Mouse (Mus musculus): Measurements from ENCODE around the gene Slamf9.
A peak's percentile ranks its signal among the peaks of the same experiment; 100 is the strongest.

The Slamf9 gene

GRCm38 (mm10) chr1:172462534-172462933 lies 12.6 kb upstream of the Slamf9 start:
- no peak for DNase-seq

GRCm38 (mm10) chr1:172463387-172464333 lies 11.5 kb upstream of the Slamf9 start:
- DNase-seq = no peak

- no peak for DNase-seq
Observed at GRCm38 (mm10) chr1:172468301-172468877, 6.8 kb upstream of the Slamf9 start.

GRCm38 (mm10) chr1:172469373-172469772 lies 5.8 kb upstream of the Slamf9 start:
- DNase-seq = peak; percentile 44 to 47

GRCm38 (mm10) chr1:172469810-172470448 lies 5.2 kb upstream of the Slamf9 start:
- DNase-seq = no peak

GRCm38 (mm10) chr1:172472909-172473308 lies 2.2 kb upstream of the Slamf9 start:
- DNase-seq = no peak

GRCm38 (mm10) chr1:172474196-172474595 lies 962 bp upstream of the Slamf9 start:
- DNase-seq = no peak

- no peak for DNase-seq
Observed at GRCm38 (mm10) chr1:172478020-172478419, 2.9 kb downstream of the Slamf9 start.

- no peak for DNase-seq
Observed at GRCm38 (mm10) chr1:172480376-172480775, 5.2 kb downstream of the Slamf9 start.

GRCm38 (mm10) chr1:172481111-172481510 lies 6.0 kb downstream of the Slamf9 start:
- no peak for DNase-seq

- peak; percentile 93 for DNase-seq
Observed at GRCm38 (mm10) chr1:172481540-172482280, 6.6 kb downstream of the Slamf9 start, which contains the start of gene Igsf9. TSS of gene Igsf9 (plus strand) at chr1:172481788.

GRCm38 (mm10) chr1:172482518-172483360 lies 7.6 kb downstream of the Slamf9 start:
- DNase-seq = peak; percentile 68 to 77

GRCm38 (mm10) chr1:172483361-172483660 lies 8.2 kb downstream of the Slamf9 start:
- DNase-seq = no peak

GRCm38 (mm10) chr1:172484236-172484635 lies 9.1 kb downstream of the Slamf9 start:
- DNase-seq = no peak

- no peak for DNase-seq
Observed at GRCm38 (mm10) chr1:172484671-172485070, 9.5 kb downstream of the Slamf9 start.

- DNase-seq = no peak
Observed at GRCm38 (mm10) chr1:172485821-172486220, 10.7 kb downstream of the Slamf9 start.

- DNase-seq = no peak
Observed at GRCm38 (mm10) chr1:172486236-172486635, 11.1 kb downstream of the Slamf9 start.

- DNase-seq = no peak
Observed at GRCm38 (mm10) chr1:172486651-172487050, 11.5 kb downstream of the Slamf9 start.

GRCm38 (mm10) chr1:172487859-172488258 lies 12.7 kb downstream of the Slamf9 start:
- DNase-seq = no peak

- peak in 1 of 2 experiments; percentile 30 for DNase-seq
Observed at GRCm38 (mm10) chr1:172488831-172489230, 13.7 kb downstream of the Slamf9 start.

GRCm38 (mm10) chr1:172489585-172490250 lies 14.6 kb downstream of the Slamf9 start:
- no peak for DNase-seq

Data from kidney, postnatal 36 days (tissue).